Mouse (Mus musculus) lung, embryonic 15.5 days (tissue): ENCODE results near the gene Kcnk13. TPM values are rescaled to one million over a fixed set of nuclear protein-coding genes. Genes with fewer than 3 reads are reported as not detected.
A peak's percentile ranks its signal among the peaks of the same experiment; 100 is the strongest.

Source experiments
- ATAC-seq: fragments of 200-750 bp; cut with Nextera tagmentation; 2 replicates; pipeline ENCODE4 v1.8.0; 2017; ENCODE audit warnings: moderate number of reproducible peaks, borderline replicate concordance; ENCODE audit not compliant: low FRiP score, low TSS enrichment; ENCODE audit errors: extremely low read depth
- H3K27ac ChIP-seq: fragments of 300-500 bp; sonication (generic); 2 replicates; pipeline ENCODE4 v1.5.1; 2015; ENCODE audit warnings: moderate library complexity, mild to moderate bottlenecking, inconsistent platforms
- H3K27me3 ChIP-seq: fragments of 300-500 bp; sonication (generic); 2 replicates; pipeline ENCODE4 v1.6.1; 2015; ENCODE audit warnings: inconsistent platforms
- H3K36me3 ChIP-seq: fragments of 300-500 bp; sonication (generic); 2 replicates; pipeline ENCODE4 v1.6.1; 2015; ENCODE audit warnings: inconsistent platforms
- H3K4me1 ChIP-seq: fragments of 300-500 bp; sonication (generic); 2 replicates; pipeline ENCODE4 v1.6.1; 2015; ENCODE audit warnings: inconsistent platforms
- H3K4me2 ChIP-seq: fragments of 300-500 bp; sonication (generic); 2 replicates; pipeline ENCODE4 v1.6.1; 2015; ENCODE audit warnings: inconsistent platforms, mild to moderate bottlenecking, moderate library complexity
- H3K4me3 ChIP-seq: fragments of 300-500 bp; sonication (generic); 2 replicates; pipeline ENCODE4 v1.5.1; 2015; ENCODE audit warnings: mild to moderate bottlenecking, inconsistent platforms
- H3K9ac ChIP-seq: fragments of 300-500 bp; sonication (generic); 2 replicates; pipeline ENCODE4 v1.6.1; 2015; ENCODE audit warnings: inconsistent platforms
- H3K9me3 ChIP-seq: fragments of 300-500 bp; sonication (generic); 2 replicates; pipeline ENCODE4 v1.6.1; 2016; ENCODE audit warnings: inconsistent platforms
- WGBS: fragments of 180-500 bp; shearing (Covaris S2); methylation state at CpG from one replicate; pipeline ENCODE4 v1.1.7; 2015; 5-methylcytosine and 5-hydroxymethylcytosine counted together
- polyA plus RNA-seq: library from polyadenylated mRNA; unstranded; fragments of >200 nt; fragmentation: Nextera tagmentation; extraction: Ambion mirVana; gene quantifications from 2 replicates; pipeline ENCODE4 v1.2.1, GENCODE M21; 2015

The Kcnk13 gene
- polyA plus RNA-seq, 1 experiment from 2014 or later: 3.9 TPM

GRCm38 (mm10) chr12:99938476-99938875 is 25.8 kb upstream of the Kcnk13 start:
- Histone ChIP-seq H3K36me3 (peaks cover 15% of the 10 kb centered on the region; the same call in 1 of the 2 replicates), H3K9ac (no peak overlapping the region), H3K9me3 (no peaks in the 10 kb centered on the region), H3K4me1 (peaks cover 23% of the 10 kb centered on the region; the same call in 1 of the 2 replicates), H3K4me2 (no peak overlapping the region; the same call in 1 of the 2 replicates), H3K27ac (peak overlapping the region; percentile 80), H3K4me3 (no peak overlapping the region), H3K27me3 (no peaks in the 10 kb centered on the region)
- peak; percentile 92 for ATAC-seq
- WGBS: 38% methylated on average over 4 of the region's 4 CpGs

GRCm38 (mm10) chr12:99939179-99939578 is 25.1 kb upstream of the Kcnk13 start:
- Histone ChIP-seq H3K4me3 (no peak overlapping the region), H3K36me3 (peaks cover 15% of the 10 kb centered on the region; the same call in 1 of the 2 replicates), H3K27me3 (no peaks in the 10 kb centered on the region), H3K4me2 (no peak overlapping the region), H3K27ac (peak overlapping the region; percentile 75), H3K4me1 (peaks cover 21% of the 10 kb centered on the region; the same call in 1 of the 2 replicates), H3K9ac (no peak overlapping the region), H3K9me3 (no peaks in the 10 kb centered on the region)
- ATAC-seq: peak; percentile 77; the same call in 1 of the 2 replicates
- 50% methylated on average over 6 of the region's 6 CpGs for WGBS

GRCm38 (mm10) chr12:99940704-99941103 is 23.6 kb upstream of the Kcnk13 start:
- H3K4me1 ChIP-seq: peaks cover 21% of the 10 kb centered on the region; the same call in 1 of the 2 replicates
- H3K27ac ChIP-seq: no peak overlapping the region
- H3K36me3 ChIP-seq: peaks cover 10% of the 10 kb centered on the region; the same call in 1 of the 2 replicates
- 91% methylated on average over 7 of the region's 7 CpGs for WGBS
- no peak overlapping the region for H3K9ac ChIP-seq
- no peaks in the 10 kb centered on the region for H3K9me3 ChIP-seq
- H3K4me3 ChIP-seq: no peak overlapping the region
- H3K27me3 ChIP-seq: no peaks in the 10 kb centered on the region
- ATAC-seq: no peak
- H3K4me2 ChIP-seq: no peak overlapping the region

GRCm38 (mm10) chr12:99942441-99942840 is 21.9 kb upstream of the Kcnk13 start:
- Histone ChIP-seq H3K4me1 (peaks cover 13% of the 10 kb centered on the region; the same call in 1 of the 2 replicates), H3K4me3 (no peak overlapping the region), H3K9me3 (no peaks in the 10 kb centered on the region), H3K27me3 (no peaks in the 10 kb centered on the region), H3K36me3 (peaks cover 18% of the 10 kb centered on the region; the same call in 1 of the 2 replicates), H3K27ac (no peak overlapping the region), H3K4me2 (no peak overlapping the region), H3K9ac (no peak overlapping the region)
- ATAC-seq: no peak
- WGBS: 83% methylated on average over 8 of the region's 8 CpGs

- H3K4me1 ChIP-seq: peaks cover 2% of the 10 kb centered on the region; the same call in 1 of the 2 replicates
- ATAC-seq: no peak
- WGBS: 59% methylated on average over 7 of the region's 7 CpGs
Measured at GRCm38 (mm10) chr12:99952928-99953327, 11.4 kb upstream of the Kcnk13 start.

GRCm38 (mm10) chr12:99956411-99956810 is 7.9 kb upstream of the Kcnk13 start:
- Histone ChIP-seq H3K27me3 (peaks cover 4% of the 10 kb centered on the region), H3K4me3 (no peak overlapping the region), H3K4me2 (no peak overlapping the region), H3K36me3 (no peaks in the 10 kb centered on the region; the same call in 1 of the 2 replicates), H3K9ac (no peak overlapping the region), H3K9me3 (no peaks in the 10 kb centered on the region), H3K4me1 (peaks cover 14% of the 10 kb centered on the region; the same call in 1 of the 2 replicates), H3K27ac (no peak overlapping the region)
- ATAC-seq: no peak
- 77% methylated on average over 7 of the region's 7 CpGs for WGBS

More at GRCm38 (mm10) chr12:99952928-99953327, 11.4 kb upstream of the Kcnk13 start:
- H3K36me3 ChIP-seq: no peaks in the 10 kb centered on the region; the same call in 1 of the 2 replicates
- H3K4me2 ChIP-seq: no peak overlapping the region
- no peak overlapping the region for H3K4me3 ChIP-seq
- H3K27me3 ChIP-seq: no peaks in the 10 kb centered on the region
- H3K27ac ChIP-seq: no peak overlapping the region
- H3K9ac ChIP-seq: no peak overlapping the region
- no peaks in the 10 kb centered on the region for H3K9me3 ChIP-seq

GRCm38 (mm10) chr12:99958068-99959060 is 5.9 kb upstream of the Kcnk13 start:
- peak; percentile 56; the same call in 1 of the 2 replicates for ATAC-seq
- H3K4me3 ChIP-seq: no peak overlapping the region
- H3K4me1 ChIP-seq: peaks cover 14% of the 10 kb centered on the region; the same call in 1 of the 2 replicates
- no peaks in the 10 kb centered on the region for H3K9me3 ChIP-seq
- H3K4me2 ChIP-seq: no peak overlapping the region
- peaks cover 10% of the 10 kb centered on the region for H3K27me3 ChIP-seq
- WGBS: 60% methylated on average over 9 of the region's 9 CpGs
- peak overlapping the region; percentile 55 for H3K27ac ChIP-seq
- no peak overlapping the region for H3K9ac ChIP-seq
- H3K36me3 ChIP-seq: no peaks in the 10 kb centered on the region; the same call in 1 of the 2 replicates

- H3K4me1 ChIP-seq: peaks cover 17% of the 10 kb centered on the region
- ATAC-seq: no peak
- peaks cover 18% of the 10 kb centered on the region for H3K27me3 ChIP-seq
Measured at GRCm38 (mm10) chr12:99959291-99959690, 5.0 kb upstream of the Kcnk13 start.

GRCm38 (mm10) chr12:99959930-99960329 is 4.4 kb upstream of the Kcnk13 start:
- no peak for ATAC-seq
- WGBS: 32% methylated on average over 10 of the region's 10 CpGs
- no peak overlapping the region for H3K4me2 ChIP-seq

More at GRCm38 (mm10) chr12:99959291-99959690, 5.0 kb upstream of the Kcnk13 start:
- Histone ChIP-seq H3K4me2 (no peak overlapping the region), H3K36me3 (no peaks in the 10 kb centered on the region; the same call in 1 of the 2 replicates), H3K4me3 (no peak overlapping the region), H3K9me3 (no peaks in the 10 kb centered on the region), H3K9ac (no peak overlapping the region), H3K27ac (no peak overlapping the region)

GRCm38 (mm10) chr12:99960675-99961074 is 3.6 kb upstream of the Kcnk13 start:
- no peak for ATAC-seq
- Histone ChIP-seq H3K4me3 (no peak overlapping the region), H3K9me3 (no peaks in the 10 kb centered on the region), H3K27me3 (peaks cover 31% of the 10 kb centered on the region), H3K9ac (no peak overlapping the region), H3K4me1 (peaks cover 31% of the 10 kb centered on the region), H3K36me3 (no peaks in the 10 kb centered on the region), H3K27ac (no peak overlapping the region), H3K4me2 (no peak overlapping the region)
- 79% methylated on average over 7 of the region's 7 CpGs for WGBS

More at GRCm38 (mm10) chr12:99959930-99960329, 4.4 kb upstream of the Kcnk13 start:
- no peaks in the 10 kb centered on the region; the same call in 1 of the 2 replicates for H3K36me3 ChIP-seq
- H3K9me3 ChIP-seq: no peaks in the 10 kb centered on the region
- no peak overlapping the region for H3K4me3 ChIP-seq
- no peak overlapping the region for H3K27ac ChIP-seq
- H3K27me3 ChIP-seq: peaks cover 24% of the 10 kb centered on the region
- no peak overlapping the region for H3K9ac ChIP-seq
- H3K4me1 ChIP-seq: peaks cover 24% of the 10 kb centered on the region

- Histone ChIP-seq H3K27me3 (peaks cover 75% of the 10 kb centered on the region), H3K4me2 (peak overlapping the region; percentile 95), H3K4me1 (peaks cover 27% of the 10 kb centered on the region), H3K36me3 (no peaks in the 10 kb centered on the region), H3K9ac (peak overlapping the region; percentile 48), H3K9me3 (no peaks in the 10 kb centered on the region), H3K4me3 (peak overlapping the region; percentile 57), H3K27ac (no peak overlapping the region)
- WGBS: 1% methylated on average over 77 of the region's 77 CpGs
- peak; percentile 32; the same call in 1 of the 2 replicates for ATAC-seq
Measured at GRCm38 (mm10) chr12:99965203-99966115, 1.2 kb downstream of the Kcnk13 start.
